Mouse (Mus musculus) MEL-GATA-1-ER (cell line): ENCODE data around the gene Traf2.
A peak's percentile ranks its signal among the peaks of the same experiment; 100 is the strongest.

Source experiments
- DNase-seq: peaks from one replicate; pipeline ENCODE4 v3.0.0-alpha.2; 2012; ENCODE audit warnings: low read depth; ENCODE audit errors: extremely low read depth

Traf2 gene

GRCm38 (mm10) chr2:25545996-25546810 lies 537 bp downstream of the Traf2 start:
- peak; percentile 18 for DNase-seq

GRCm38 (mm10) chr2:25541644-25542367 lies 4.9 kb downstream of the Traf2 start:
- no peak for DNase-seq

GRCm38 (mm10) chr2:25540541-25540948 lies 6.2 kb downstream of the Traf2 start:
- no peak for DNase-seq

- no peak for DNase-seq
These were observed 10.2 kb downstream of the Traf2 start for GRCm38 (mm10) chr2:25536531-25536930.

- no peak for DNase-seq
These were observed 11.9 kb downstream of the Traf2 start for GRCm38 (mm10) chr2:25534866-25535182.

GRCm38 (mm10) chr2:25534178-25534865 lies 12.4 kb downstream of the Traf2 start:
- DNase-seq = no peak

- DNase-seq = no peak
These were observed 13.0 kb downstream of the Traf2 start for GRCm38 (mm10) chr2:25533707-25534106.

GRCm38 (mm10) chr2:25526510-25527302 lies 20.0 kb downstream of the Traf2 start:
- no peak for DNase-seq

GRCm38 (mm10) chr2:25509912-25510311 lies 36.8 kb downstream of the Traf2 start:
- no peak for DNase-seq

GRCm38 (mm10) chr2:25506964-25507363 lies 39.8 kb downstream of the Traf2 start:
- DNase-seq = no peak

GRCm38 (mm10) chr2:25505860-25506259 lies 40.9 kb downstream of the Traf2 start:
- DNase-seq = no peak

- DNase-seq = no peak
These were observed 41.7 kb downstream of the Traf2 start for GRCm38 (mm10) chr2:25505000-25505399.

GRCm38 (mm10) chr2:25504538-25504937 lies 42.2 kb downstream of the Traf2 start:
- DNase-seq = no peak

- no peak for DNase-seq
These were observed 44.0 kb downstream of the Traf2 start for GRCm38 (mm10) chr2:25502726-25503125.

GRCm38 (mm10) chr2:25501593-25502486 lies 44.9 kb downstream of the Traf2 start, which contains the start of gene C8g:
TSS of gene C8g (minus strand) at chr2:25501719.
- no peak for DNase-seq

GRCm38 (mm10) chr2:25500576-25501405 lies 45.9 kb downstream of the Traf2 start, which contains the start of gene Fbxw5:
TSS of gene Fbxw5 (plus strand) at chr2:25500750.
- peak; percentile 89 for DNase-seq

- DNase-seq = no peak
These were observed 46.6 kb downstream of the Traf2 start for GRCm38 (mm10) chr2:25500071-25500575.

- DNase-seq = no peak
These were observed 47.9 kb downstream of the Traf2 start for GRCm38 (mm10) chr2:25498622-25499478.
